Mouse (Mus musculus) embryonic facial prominence, embryonic 10.5 days (tissue): ENCODE data around the gene Wdr89. TPM values are rescaled to one million over a fixed set of nuclear protein-coding genes. Genes with fewer than 3 reads are reported as not detected.

Experiments used
- DNase-seq: peaks from one replicate; pipeline ENCODE4 v3.0.0-alpha.2; 2017; ENCODE audit warnings: low spot score
- H3K27ac ChIP-seq: fragments of 300-500 bp; sonication (generic); replicated peaks from 2 replicates; pipeline ENCODE4 v1.5.1; 2016; ENCODE audit warnings: mild to moderate bottlenecking
- H3K27me3 ChIP-seq: fragments of 300-500 bp; sonication (generic); replicated peaks from 2 replicates; pipeline ENCODE4 v1.6.1; 2016; ENCODE audit warnings: low read depth, mild to moderate bottlenecking; ENCODE audit not compliant: poor library complexity, severe bottlenecking
- H3K36me3 ChIP-seq: fragments of 300-500 bp; sonication (generic); replicated peaks from 2 replicates; pipeline ENCODE4 v1.6.1; 2016; ENCODE audit warnings: mild to moderate bottlenecking, moderate library complexity
- H3K4me1 ChIP-seq: fragments of 300-500 bp; sonication (generic); 2 replicates; pipeline ENCODE4 v1.6.1; 2016
- H3K4me3 ChIP-seq: fragments of 300-500 bp; sonication (generic); 2 replicates; pipeline ENCODE4 v1.5.1; 2016; ENCODE audit warnings: mild to moderate bottlenecking, moderate library complexity
- H3K9me3 ChIP-seq: fragments of 300-500 bp; sonication (generic); 2 replicates; pipeline ENCODE4 v1.6.1; 2016; ENCODE audit warnings: mild to moderate bottlenecking
- WGBS: fragments of 180-500 bp; shearing (Covaris S2); methylation state at CpG from one replicate; pipeline ENCODE4 v1.1.7; 2016; 5-methylcytosine and 5-hydroxymethylcytosine counted together
- polyA plus RNA-seq: library from polyadenylated mRNA; unstranded; fragments of >200 nt; fragmentation: Nextera tagmentation; extraction: Ambion mirVana; gene quantifications from 2 replicates; pipeline ENCODE4 v1.2.1, GENCODE M21; 2016

Gene Wdr89
- polyA plus RNA-seq, 1 experiment from 2014 or later, result 15.6 TPM

DNA sequence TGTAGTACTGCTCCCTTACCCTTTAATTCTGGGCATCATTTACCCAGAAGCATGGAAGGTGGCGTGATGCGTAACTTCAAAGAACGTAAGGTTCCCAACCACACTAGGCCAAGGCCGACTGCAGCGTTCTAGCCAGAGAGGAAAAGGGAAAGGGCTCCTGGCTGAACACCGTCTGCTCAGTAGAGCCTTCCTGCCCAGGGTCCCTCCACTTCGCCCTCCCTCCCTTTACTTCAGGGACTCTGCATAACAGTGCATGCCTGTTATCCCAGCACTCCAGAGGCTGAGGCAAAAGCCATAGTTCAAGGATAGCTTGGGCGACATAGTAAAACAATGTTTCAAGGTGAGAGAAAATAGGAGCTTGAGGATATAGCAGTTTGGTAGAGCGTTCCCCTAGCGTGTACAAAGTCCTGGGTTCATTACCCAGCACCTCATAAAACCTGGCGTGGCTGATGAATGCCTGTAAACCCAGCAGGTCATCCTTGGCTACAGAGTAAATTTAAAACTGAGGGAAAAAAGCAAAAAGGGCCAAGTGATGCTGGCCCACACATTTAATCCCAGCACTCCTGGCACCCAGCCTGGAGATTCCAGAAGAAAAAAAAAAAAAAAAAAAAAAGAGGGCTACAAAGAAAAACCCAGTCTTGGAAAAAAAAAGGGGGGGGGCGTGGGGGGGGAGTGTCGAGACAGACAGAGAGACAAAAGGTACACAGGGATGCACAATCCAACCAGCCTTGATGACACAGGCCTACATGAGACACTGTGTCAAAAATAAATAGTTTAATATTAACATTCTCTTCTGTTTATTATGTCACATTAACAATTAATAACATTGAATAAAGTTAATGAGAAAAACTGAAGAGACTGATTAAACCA lies 5.5 kb downstream of the Wdr89 start:
- DNase-seq, result no peak
- H3K4me1 ChIP-seq, result peaks cover 5% of the 10 kb centered on the region; the same call in 1 of the 2 replicates
- H3K9me3 ChIP-seq, result no peaks in the 10 kb centered on the region
- no peaks in the 10 kb centered on the region for H3K27me3 ChIP-seq
- no peak overlapping the region for H3K4me3 ChIP-seq
- H3K27ac ChIP-seq, result no peak overlapping the region
- whole genome bisulfite sequencing, result 46% methylated on average over 13 of the region's 13 CpGs
- H3K36me3 ChIP-seq, result peaks cover 3% of the 10 kb centered on the region; the same call in 1 of the 2 replicates

DNA sequence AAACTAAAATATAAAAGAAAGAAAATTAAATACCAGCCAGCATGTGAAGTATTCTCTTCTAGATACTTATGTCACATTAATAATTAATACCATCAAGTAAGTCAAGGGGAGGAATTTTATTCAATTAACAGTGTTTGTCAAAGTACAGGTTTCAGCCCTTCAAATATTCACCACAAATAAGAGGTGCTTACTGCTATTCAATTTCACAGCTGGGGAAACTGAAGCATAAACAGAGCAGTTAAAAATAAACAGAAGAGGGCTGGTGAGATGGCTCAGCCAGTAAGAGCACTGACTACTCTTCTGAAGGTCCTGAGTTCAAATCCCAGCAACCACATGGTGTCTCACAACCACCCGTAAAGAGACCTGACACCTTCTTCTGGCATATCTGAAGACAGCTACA lies 7.0 kb downstream of the Wdr89 start:
- Histone ChIP-seq H3K4me3 (no peak overlapping the region), H3K4me1 (no peaks in the 10 kb centered on the region), H3K27ac (no peak overlapping the region), H3K27me3 (no peaks in the 10 kb centered on the region), H3K36me3 (peaks cover 3% of the 10 kb centered on the region; the same call in 1 of the 2 replicates), H3K9me3 (no peaks in the 10 kb centered on the region)
- DNase-seq, result no peak
- 88% methylated on average over 1 of the region's 1 CpGs for WGBS

DNA sequence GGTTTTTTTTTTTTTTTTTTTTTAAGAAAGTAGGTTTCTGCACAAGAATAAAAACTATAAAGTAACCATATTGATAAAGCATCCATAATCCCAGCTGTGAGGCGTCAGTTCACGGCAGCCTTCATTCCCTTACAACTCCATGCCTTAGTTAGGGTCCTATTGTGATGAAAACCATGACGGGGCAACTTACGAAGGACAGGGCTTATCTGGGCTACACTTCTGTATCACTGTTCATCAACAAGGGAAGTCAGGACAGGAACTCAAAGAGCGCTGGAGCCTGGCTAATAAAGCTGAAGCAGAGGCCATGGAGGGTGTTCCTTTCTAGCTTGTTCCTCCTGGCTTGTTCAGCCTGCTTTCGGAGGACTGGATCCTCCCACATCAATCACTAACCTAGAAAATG lies 10.9 kb downstream of the Wdr89 start:
- Histone ChIP-seq H3K36me3 (peaks cover 3% of the 10 kb centered on the region; the same call in 1 of the 2 replicates), H3K4me3 (no peak overlapping the region), H3K27me3 (no peaks in the 10 kb centered on the region), H3K9me3 (no peaks in the 10 kb centered on the region), H3K27ac (no peak overlapping the region), H3K4me1 (no peaks in the 10 kb centered on the region)
- no peak for DNase-seq
- 82% methylated on average over 6 of the region's 6 CpGs for WGBS

DNA sequence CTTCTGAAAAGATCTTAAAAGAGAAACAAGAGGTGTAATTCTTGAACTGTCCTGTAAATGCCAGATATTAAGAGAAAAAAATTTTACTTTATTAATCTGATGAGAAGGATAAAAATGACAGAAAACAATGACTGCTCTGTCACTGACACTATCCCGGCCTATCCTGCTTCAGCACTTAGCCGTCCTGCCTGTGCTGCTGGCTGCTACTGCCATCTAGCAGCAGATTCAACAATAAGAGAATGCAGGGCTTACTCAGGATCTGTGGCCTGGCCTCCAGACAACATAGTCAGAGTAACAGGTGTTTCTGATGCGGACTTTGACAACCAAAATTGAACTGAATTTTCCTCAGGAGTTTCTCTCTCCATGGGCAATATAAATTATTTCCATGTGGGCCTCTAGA lies 12.8 kb downstream of the Wdr89 start:
- H3K27me3 ChIP-seq, result no peaks in the 10 kb centered on the region
- no peak overlapping the region for H3K4me3 ChIP-seq
- DNase-seq, result peak; percentile 14
- 51% methylated on average over 3 of the region's 3 CpGs for WGBS
- no peaks in the 10 kb centered on the region for H3K9me3 ChIP-seq
- H3K4me1 ChIP-seq, result no peaks in the 10 kb centered on the region
- no peak overlapping the region for H3K27ac ChIP-seq
- no peaks in the 10 kb centered on the region for H3K36me3 ChIP-seq

DNA sequence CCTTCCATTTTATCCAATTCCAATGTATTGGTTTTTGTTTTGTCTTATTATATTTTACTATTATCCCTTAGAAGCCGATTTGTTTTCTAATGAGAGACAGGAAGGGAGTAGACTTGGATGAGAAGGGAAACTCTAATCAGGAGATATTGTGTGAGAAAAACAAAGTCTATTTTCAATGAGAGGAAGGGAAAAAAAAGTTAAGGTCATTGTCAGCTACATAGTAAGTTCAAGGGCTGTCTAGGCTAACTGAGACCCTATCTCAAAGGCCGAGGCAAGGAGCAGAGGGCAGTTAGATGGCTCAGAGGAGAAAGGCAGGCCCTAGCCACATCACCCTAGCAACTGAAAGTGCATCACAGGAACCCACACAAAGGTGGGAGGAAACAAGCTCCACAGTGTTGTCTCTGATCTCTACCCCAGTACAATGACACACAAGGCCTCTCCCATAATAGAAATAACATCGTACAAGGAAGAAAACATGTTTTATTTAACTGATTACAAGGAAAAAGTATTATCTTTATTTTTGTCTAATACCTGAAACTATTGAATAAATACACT lies 15.0 kb downstream of the Wdr89 start:
- WGBS, result 82% methylated on average over 3 of the region's 3 CpGs
- H3K27me3 ChIP-seq, result no peaks in the 10 kb centered on the region
- H3K4me1 ChIP-seq, result no peaks in the 10 kb centered on the region
- no peak for DNase-seq
- no peak overlapping the region for H3K4me3 ChIP-seq
- H3K36me3 ChIP-seq, result peaks cover 10% of the 10 kb centered on the region
- no peak overlapping the region for H3K27ac ChIP-seq
- H3K9me3 ChIP-seq, result no peaks in the 10 kb centered on the region

DNA sequence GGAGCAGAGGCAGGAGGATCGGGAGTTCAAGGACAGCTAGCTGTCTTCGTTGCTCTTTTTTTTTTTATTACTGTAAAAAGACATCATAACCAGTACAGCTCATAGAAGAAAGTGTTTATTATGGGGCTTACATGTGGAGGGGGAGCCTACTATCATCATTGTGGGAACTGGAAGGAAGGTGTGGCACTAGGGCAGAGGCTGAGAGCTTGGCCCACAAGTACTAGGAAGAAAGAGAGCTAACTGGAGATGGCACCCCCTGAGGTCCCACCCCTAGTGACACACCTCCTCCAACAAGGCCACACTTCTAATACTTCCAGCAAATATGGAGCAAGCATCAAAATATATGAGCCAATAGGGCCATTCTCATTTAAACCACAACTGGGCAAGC lies 19.6 kb downstream of the Wdr89 start:
- no peak overlapping the region for H3K27ac ChIP-seq
- 89% methylated on average over 2 of the region's 2 CpGs for WGBS
- DNase-seq, result no peak
- H3K4me3 ChIP-seq, result no peak overlapping the region
- H3K27me3 ChIP-seq, result no peaks in the 10 kb centered on the region
- peaks cover 3% of the 10 kb centered on the region; the same call in 1 of the 2 replicates for H3K4me1 ChIP-seq
- H3K36me3 ChIP-seq, result peaks cover 10% of the 10 kb centered on the region
- no peaks in the 10 kb centered on the region for H3K9me3 ChIP-seq

DNA sequence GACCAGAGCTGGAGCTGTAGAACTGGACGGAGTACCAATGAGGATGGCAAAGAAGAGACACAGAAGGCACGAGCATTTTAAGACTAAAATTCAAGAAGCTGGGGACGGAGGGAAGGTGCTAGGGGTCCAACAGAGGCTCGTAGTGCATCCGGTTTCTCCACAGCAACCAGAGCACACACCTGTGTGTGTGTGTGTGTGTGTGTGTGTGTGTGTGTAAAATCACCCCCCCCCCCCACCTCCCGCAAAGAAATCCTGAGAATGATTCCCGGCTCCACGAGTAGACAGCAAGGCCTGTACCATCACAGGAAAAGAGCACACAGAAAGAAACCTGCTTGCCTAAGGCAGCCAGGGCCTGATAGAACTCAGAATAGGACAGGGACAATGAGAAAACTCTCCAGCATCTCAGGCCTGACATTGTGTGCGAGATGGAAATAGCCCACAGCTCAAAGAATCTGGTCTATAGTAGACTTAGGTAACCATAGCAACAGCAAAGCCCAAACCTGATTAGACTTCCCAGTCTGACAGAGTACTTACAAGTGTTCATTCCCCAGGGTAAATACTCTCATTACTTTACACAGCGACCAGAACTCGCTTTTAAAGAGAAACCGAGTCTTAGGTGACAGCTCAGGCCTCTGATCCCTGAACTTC lies 20.2 kb downstream of the Wdr89 start:
- Histone ChIP-seq H3K9me3 (no peaks in the 10 kb centered on the region), H3K27ac (no peak overlapping the region), H3K36me3 (peaks cover 10% of the 10 kb centered on the region), H3K4me3 (no peak overlapping the region), H3K27me3 (no peaks in the 10 kb centered on the region), H3K4me1 (peaks cover 3% of the 10 kb centered on the region; the same call in 1 of the 2 replicates)
- no peak for DNase-seq
- 83% methylated on average over 12 of the region's 12 CpGs for WGBS

DNA sequence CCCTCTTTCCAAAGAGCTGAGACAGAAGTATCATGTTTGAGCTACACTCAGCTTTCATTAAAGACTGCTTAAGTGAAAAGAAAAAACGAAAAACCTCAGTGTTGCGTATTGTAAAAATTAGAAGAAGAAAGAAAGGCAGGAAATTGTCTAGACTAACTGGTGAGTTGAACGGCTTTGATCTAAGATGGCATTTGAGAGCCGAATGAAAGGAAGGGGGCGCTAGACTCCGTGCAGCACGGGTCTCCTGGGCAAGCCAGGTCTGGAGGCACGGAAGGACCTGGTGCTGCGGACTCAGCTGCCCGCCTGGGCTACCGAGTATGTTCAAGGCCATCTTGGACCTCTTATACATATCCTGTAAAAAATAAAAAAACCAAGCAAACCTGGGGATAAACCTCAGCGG lies 21.1 kb downstream of the Wdr89 start:
- 59% methylated on average over 12 of the region's 12 CpGs for WGBS
- H3K36me3 ChIP-seq, result peaks cover 10% of the 10 kb centered on the region
- H3K9me3 ChIP-seq, result no peaks in the 10 kb centered on the region
- no peak overlapping the region for H3K27ac ChIP-seq
- DNase-seq, result peak; percentile 17
- no peak overlapping the region for H3K4me3 ChIP-seq
- no peaks in the 10 kb centered on the region for H3K27me3 ChIP-seq
- H3K4me1 ChIP-seq, result peaks cover 3% of the 10 kb centered on the region; the same call in 1 of the 2 replicates

DNA sequence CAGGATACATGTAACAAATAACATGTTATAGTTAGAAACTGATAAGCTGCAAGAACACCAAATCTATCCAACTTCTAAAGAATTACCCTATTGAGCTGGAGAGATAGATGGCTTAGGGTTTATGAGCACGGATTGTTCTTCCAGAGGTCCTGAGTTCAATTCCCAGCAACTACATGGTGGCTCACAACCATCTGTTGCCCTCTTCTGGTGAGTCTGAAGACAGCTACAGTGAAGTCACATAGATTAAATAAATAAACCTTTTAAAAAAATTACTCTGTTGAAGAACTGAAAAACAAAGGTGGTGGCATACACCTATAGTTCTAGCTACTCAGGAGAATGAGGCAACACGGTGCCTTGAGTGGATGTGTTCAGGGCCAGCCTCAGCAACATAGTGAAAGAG lies 21.7 kb downstream of the Wdr89 start:
- DNase-seq, result no peak
- WGBS, result 87% methylated on average over 2 of the region's 2 CpGs
- Histone ChIP-seq H3K36me3 (peaks cover 10% of the 10 kb centered on the region), H3K27ac (no peak overlapping the region), H3K4me3 (no peak overlapping the region), H3K27me3 (no peaks in the 10 kb centered on the region), H3K4me1 (peaks cover 3% of the 10 kb centered on the region; the same call in 1 of the 2 replicates), H3K9me3 (no peaks in the 10 kb centered on the region)

DNA sequence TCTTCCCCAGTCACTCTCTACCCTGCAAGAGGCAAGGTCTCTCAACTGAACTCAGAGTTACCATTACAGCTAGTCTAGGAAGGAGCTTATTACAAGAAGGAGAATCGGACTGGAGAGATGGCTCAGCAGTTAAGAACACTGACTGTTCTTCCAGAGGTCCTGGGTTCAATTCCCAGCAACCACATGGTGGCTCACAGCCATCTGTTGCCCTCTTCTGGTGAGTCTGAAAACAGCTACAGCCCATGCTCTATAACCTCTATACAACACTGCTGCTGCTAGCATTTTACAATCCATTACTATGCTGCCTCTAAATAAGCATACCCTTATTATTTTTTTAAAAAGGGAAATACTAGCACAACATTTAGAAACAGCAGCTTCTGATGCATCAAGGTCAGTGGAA lies 23.6 kb downstream of the Wdr89 start:
- no peak overlapping the region for H3K4me3 ChIP-seq
- no peak overlapping the region for H3K27ac ChIP-seq
- no peaks in the 10 kb centered on the region for H3K27me3 ChIP-seq
- DNase-seq, result no peak
- H3K4me1 ChIP-seq, result peaks cover 3% of the 10 kb centered on the region; the same call in 1 of the 2 replicates
- H3K36me3 ChIP-seq, result peaks cover 8% of the 10 kb centered on the region
- WGBS, result 81% methylated on average over 1 of the region's 1 CpGs
- H3K9me3 ChIP-seq, result no peaks in the 10 kb centered on the region

DNA sequence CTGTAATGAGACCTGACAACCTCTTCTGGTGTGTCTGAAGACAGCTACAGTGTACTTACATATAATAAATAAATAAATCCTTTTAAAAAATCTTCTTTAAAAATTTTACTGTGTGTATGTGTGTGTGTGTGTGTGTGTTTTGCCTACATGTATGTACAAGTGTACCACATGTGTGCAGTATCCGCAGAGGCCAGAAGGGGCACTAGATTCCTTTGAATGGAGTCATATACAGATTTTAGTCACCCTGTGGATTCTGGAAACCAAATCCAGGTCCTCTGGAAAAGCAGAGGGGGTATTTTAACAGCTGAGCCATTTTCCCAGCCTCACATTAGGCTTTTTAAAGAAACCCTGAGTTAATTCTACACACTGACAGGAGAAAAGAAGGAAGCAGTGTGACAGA lies 27.6 kb downstream of the Wdr89 start:
- no peaks in the 10 kb centered on the region for H3K36me3 ChIP-seq
- DNase-seq, result no peak
- H3K27me3 ChIP-seq, result no peaks in the 10 kb centered on the region
- WGBS, result 94% methylated on average over 1 of the region's 1 CpGs
- H3K4me1 ChIP-seq, result no peaks in the 10 kb centered on the region
- no peaks in the 10 kb centered on the region for H3K9me3 ChIP-seq
- no peak overlapping the region for H3K27ac ChIP-seq
- no peak overlapping the region for H3K4me3 ChIP-seq

DNA sequence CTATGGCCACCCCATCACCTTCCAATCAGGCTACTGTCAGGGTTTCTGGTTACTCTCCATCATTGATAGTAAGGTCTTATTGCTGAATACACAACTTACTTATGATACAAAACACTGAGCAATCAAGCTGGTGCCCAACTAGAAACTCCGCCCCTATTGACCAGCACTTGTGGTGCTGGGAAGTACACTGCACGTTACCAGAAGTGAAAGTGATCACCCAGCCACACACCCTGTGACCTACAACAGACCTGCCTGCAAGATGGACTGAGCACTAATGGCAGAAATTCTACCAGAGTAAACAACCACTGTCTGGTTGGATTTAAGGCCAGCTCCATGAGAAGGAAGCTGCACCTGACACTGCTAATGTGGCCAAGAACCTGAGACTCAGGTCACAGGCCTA lies 31.0 kb downstream of the Wdr89 start:
- H3K36me3 ChIP-seq, result no peaks in the 10 kb centered on the region
- 82% methylated on average over 2 of the region's 2 CpGs for WGBS
- no peaks in the 10 kb centered on the region for H3K27me3 ChIP-seq
- DNase-seq, result no peak
- no peaks in the 10 kb centered on the region for H3K9me3 ChIP-seq
- no peak overlapping the region for H3K27ac ChIP-seq
- no peak overlapping the region for H3K4me3 ChIP-seq
- no peaks in the 10 kb centered on the region for H3K4me1 ChIP-seq

DNA sequence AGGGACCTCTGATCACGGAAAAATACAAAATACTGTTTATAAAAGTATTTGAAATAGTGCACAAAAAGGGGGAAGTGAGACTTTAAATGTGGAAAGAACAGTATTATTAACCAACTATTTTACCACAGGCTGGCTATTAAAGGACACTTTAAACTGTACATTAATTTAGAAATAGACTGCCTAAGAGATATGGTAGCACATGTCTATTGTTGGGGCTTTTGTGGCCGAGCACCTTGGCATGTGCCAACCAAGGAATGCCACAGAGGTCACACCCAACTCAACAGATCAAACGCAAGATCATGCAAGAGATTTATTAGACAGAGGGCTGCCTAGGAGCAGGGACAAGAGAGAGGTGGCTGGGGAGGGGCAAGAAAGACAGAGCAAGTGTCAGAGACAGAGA lies 32.2 kb downstream of the Wdr89 start:
- Histone ChIP-seq H3K4me1 (no peaks in the 10 kb centered on the region), H3K9me3 (no peaks in the 10 kb centered on the region), H3K4me3 (no peak overlapping the region), H3K36me3 (peaks cover 10% of the 10 kb centered on the region), H3K27me3 (no peaks in the 10 kb centered on the region), H3K27ac (no peak overlapping the region)
- 91% methylated on average over 3 of the region's 3 CpGs for WGBS
- no peak for DNase-seq
